In genomic region chr5:137545596-137545995, GRCm38 (mm10) we compare ENCODE assay signal across 22 mouse cellular contexts. TPM values are rescaled to one million over a fixed set of nuclear protein-coding genes. Genes with fewer than 3 reads are reported as not detected.
"Had no signal": no experiment of that assay in that cellular context is flagged by ENCODE, and none has a peak within 500 bp of the region (broad histone marks: within the 10 kb centered on the region; RNA-seq: fewer than 3 reads in every experiment).

No protein-coding gene starts in this region.

- H3K9me3 ChIP-seq: limb, embryonic 10.5 days; limb, embryonic 13.5 days; liver, embryonic 13.5 days; midbrain, embryonic 12.5 days; midbrain, embryonic 15.5 days; neural tube, embryonic 12.5 days; neural tube, embryonic 15.5 days had no signal

- H3K4me2 ChIP-seq: limb, embryonic 13.5 days; liver, embryonic 13.5 days; lung, embryonic 14.5 days; midbrain, embryonic 12.5 days; midbrain, embryonic 15.5 days; neural tube, embryonic 12.5 days; neural tube, embryonic 15.5 days had no signal

- H3K36me3 ChIP-seq: limb, embryonic 10.5 days; limb, embryonic 13.5 days; liver, embryonic 13.5 days; midbrain, embryonic 12.5 days; midbrain, embryonic 15.5 days; neural tube, embryonic 12.5 days; neural tube, embryonic 15.5 days had no signal

- H3K27ac ChIP-seq: layer of hippocampus, adult 2 months; limb, embryonic 10.5 days; limb, embryonic 13.5 days; liver, embryonic 13.5 days; macrophage; midbrain, embryonic 12.5 days; midbrain, embryonic 15.5 days; neural tube, embryonic 12.5 days; neural tube, embryonic 15.5 days; stomach, postnatal 0 days had no signal

- ATAC-seq: lung, postnatal 0 days; midbrain, embryonic 15.5 days had no signal

- DNase-seq: kidney, postnatal 10 days; layer of hippocampus, adult 9-11 months; liver, embryonic 13.5 days; lung, embryonic 14.5 days; right cerebral cortex, adult 18-20 months; right cerebral cortex, postnatal 14 days; right cerebral cortex, postnatal 4 days; thymus, adult 2 months; thymus, postnatal 14 days; thymus, postnatal 4 days had no signal

- H3K4me3 ChIP-seq: layer of hippocampus, adult 2 months; limb, embryonic 10.5 days; limb, embryonic 13.5 days; liver, embryonic 13.5 days; midbrain, embryonic 12.5 days; midbrain, embryonic 15.5 days; neural tube, embryonic 12.5 days; neural tube, embryonic 15.5 days had no signal

- H3K4me1 ChIP-seq: limb, embryonic 10.5 days; limb, embryonic 13.5 days; liver, embryonic 13.5 days; midbrain, embryonic 12.5 days; midbrain, embryonic 15.5 days; neural tube, embryonic 12.5 days; neural tube, embryonic 15.5 days had no signal

- H3K9ac ChIP-seq: limb, embryonic 13.5 days; liver, embryonic 13.5 days; lung, embryonic 14.5 days; midbrain, embryonic 12.5 days; midbrain, embryonic 15.5 days; neural tube, embryonic 12.5 days; neural tube, embryonic 15.5 days had no signal

- H3K27me3 ChIP-seq: limb, embryonic 13.5 days; midbrain, embryonic 12.5 days; midbrain, embryonic 15.5 days; neural tube, embryonic 12.5 days; neural tube, embryonic 15.5 days had no signal

RNA-seq across cellular contexts. Expression of gene Actl6b, which starts 7.7 kb away (rescaled TPM):
- polyA plus RNA-seq: limb, embryonic 10.5 days; liver, adult 2 months; lung, embryonic 14.5 days; lung, postnatal 0 days; macrophage; thymus, adult 2 months had no signal

RNA-seq across cellular contexts. Expression of gene Epo, which starts 12.6 kb away (rescaled TPM):
- polyA plus RNA-seq: large intestine, adult 2 months; liver, adult 2 months; lung, postnatal 0 days; macrophage; midbrain, embryonic 12.5 days; midbrain, embryonic 15.5 days; neural tube, embryonic 12.5 days; neural tube, embryonic 15.5 days; stomach, postnatal 0 days; thymus, adult 2 months had no signal
